Mouse (Mus musculus) E14TG2a.4 (cell line): ENCODE results near the gene Olfr671.
A peak's percentile ranks its signal among the peaks of the same experiment; 100 is the strongest.
"Not testable (repeated sequence)": the region's sequence is repeated elsewhere in the genome, so short reads cannot be mapped to it uniquely, and the experiment has no call there.

Source experiments
- H3K27me3 ChIP-seq: 2 replicates; pipeline ENCODE4 v1.6.1; 2014; ENCODE audit warnings: low read length, control low read depth; ENCODE audit not compliant: insufficient read depth
- H3K36me3 ChIP-seq: 2 replicates; pipeline ENCODE4 v1.6.1; 2014; ENCODE audit warnings: low read length, control low read depth; ENCODE audit not compliant: insufficient read depth
- H3K4me1 ChIP-seq: replicated peaks from 2 replicates; pipeline ENCODE4 v1.6.1; 2014; ENCODE audit warnings: low read depth, low read length, control low read depth
- H3K4me3 ChIP-seq: replicated peaks from 2 replicates; pipeline ENCODE4 v1.5.1; 2014; ENCODE audit warnings: mild to moderate bottlenecking, low read length
- H3K9me3 ChIP-seq: 2 replicates; pipeline ENCODE4 v1.6.1; 2014; ENCODE audit warnings: low read length, control low read depth
- CTCF ChIP-seq: conservative IDR thresholded peaks from 2 replicates; pipeline ENCODE4 v1.5.1; 2014; ENCODE audit warnings: low read length
- NANOG ChIP-seq: IDR thresholded peaks from 2 replicates; pipeline ENCODE4 v1.6.1; 2014; ENCODE audit warnings: borderline replicate concordance, low read length, mixed read lengths
- POU5F1 ChIP-seq: IDR thresholded peaks from 2 replicates; pipeline ENCODE4 v1.6.1; 2014; ENCODE audit warnings: low read length, borderline replicate concordance

The Olfr671 gene

GRCm38 (mm10) chr7:104979026-104979425 is at the start of gene Olfr671:
Olfr671 (minus strand) TSS chr7:104979126.
- Histone ChIP-seq H3K4me3 (no peak within 1 kb of the TSS), H3K36me3 (no peaks in the 10 kb centered on the region), H3K4me1 (no peaks in the 10 kb centered on the region), H3K9me3 (peaks cover 8% of the 10 kb centered on the region; the same call in 1 of the 2 replicates), H3K27me3 (no peaks in the 10 kb centered on the region)
- no peak for TF ChIP-seq POU5F1
- no peak for TF ChIP-seq CTCF
- TF ChIP-seq NANOG = no peak

- no peaks in the 10 kb centered on the region for H3K9me3 ChIP-seq
- no peaks in the 10 kb centered on the region for H3K4me1 ChIP-seq
- H3K4me3 ChIP-seq = no peak within 1 kb of the TSS
- H3K36me3 ChIP-seq = no peaks in the 10 kb centered on the region
- H3K27me3 ChIP-seq = no peaks in the 10 kb centered on the region
- TF ChIP-seq CTCF = no peak
- no peak for TF ChIP-seq POU5F1
- no peak for TF ChIP-seq NANOG
These were observed 49.4 kb upstream of the Olfr671 start, which contains the start of gene Olfr675 for GRCm38 (mm10) chr7:105028360-105028759. Olfr675 (minus strand) TSS chr7:105028460.

- H3K36me3 ChIP-seq = no peaks in the 10 kb centered on the region
- H3K4me3 ChIP-seq = no peak overlapping the region
- no peaks in the 10 kb centered on the region for H3K4me1 ChIP-seq
- H3K27me3 ChIP-seq = no peaks in the 10 kb centered on the region
- TF ChIP-seq CTCF (peak; percentile 10; the same call in 1 of the 2 replicates), POU5F1 (no peak), NANOG (no peak)
- no peaks in the 10 kb centered on the region for H3K9me3 ChIP-seq
These were observed 43.6 kb upstream of the Olfr671 start for GRCm38 (mm10) chr7:105022530-105022929.

- no peak for TF ChIP-seq CTCF
- no peak for TF ChIP-seq NANOG
- no peak for TF ChIP-seq POU5F1
These were observed 23.0 kb upstream of the Olfr671 start, which contains the start of gene Olfr672 for GRCm38 (mm10) chr7:105001929-105002328. Olfr672 (minus strand) TSS chr7:105002029.

GRCm38 (mm10) chr7:104972507-104972906 is 6.4 kb downstream of the Olfr671 start:
- H3K4me1 ChIP-seq, H3K36me3 ChIP-seq, H3K27me3 ChIP-seq, H3K9me3 ChIP-seq, H3K4me3 ChIP-seq: not testable (repeated sequence)

More at GRCm38 (mm10) chr7:105001929-105002328, 23.0 kb upstream of the Olfr671 start, which contains the start of gene Olfr672:
- no peaks in the 10 kb centered on the region for H3K27me3 ChIP-seq
- H3K9me3 ChIP-seq = peaks cover 10% of the 10 kb centered on the region
- no peak within 1 kb of the TSS for H3K4me3 ChIP-seq
- H3K36me3 ChIP-seq = no peaks in the 10 kb centered on the region
- H3K4me1 ChIP-seq = no peaks in the 10 kb centered on the region

- Histone ChIP-seq H3K27me3 (no peaks in the 10 kb centered on the region), H3K4me3 (no peak within 1 kb of the TSS), H3K4me1 (no peaks in the 10 kb centered on the region), H3K36me3 (no peaks in the 10 kb centered on the region), H3K9me3 (peaks cover 12% of the 10 kb centered on the region)
- TF ChIP-seq CTCF = no peak
- TF ChIP-seq POU5F1 = no peak
- no peak for TF ChIP-seq NANOG
These were observed 16.4 kb downstream of the Olfr671 start, which contains the start of gene Olfr670 for GRCm38 (mm10) chr7:104962520-104962919. Olfr670 (minus strand) TSS chr7:104962620.

- 0 out of 2 replicates have a peak overlapping the region, but pooled peaks have one; percentile 20 for H3K4me3 ChIP-seq
- H3K27me3 ChIP-seq, H3K36me3 ChIP-seq, H3K4me1 ChIP-seq: not testable (repeated sequence)
- H3K9me3 ChIP-seq = peaks cover 43% of the 10 kb centered on the region
These were observed 28.7 kb downstream of the Olfr671 start for GRCm38 (mm10) chr7:104950234-104950633.

- TF ChIP-seq CTCF = no peak
- no peak for TF ChIP-seq POU5F1
- TF ChIP-seq NANOG = no peak
- Histone ChIP-seq H3K4me3 (no peak within 1 kb of the TSS), H3K27me3 (no peaks in the 10 kb centered on the region), H3K4me1 (no peaks in the 10 kb centered on the region), H3K36me3 (no peaks in the 10 kb centered on the region), H3K9me3 (no peaks in the 10 kb centered on the region)
These were observed 45.0 kb downstream of the Olfr671 start, which contains the start of gene Olfr669 for GRCm38 (mm10) chr7:104933940-104934339. Olfr669 (plus strand) TSS chr7:104934240.

GRCm38 (mm10) chr7:104927957-104928356 is 51.0 kb downstream of the Olfr671 start, which contains the start of gene Olfr668:
Olfr668 (minus strand) TSS chr7:104928057.
- H3K36me3 ChIP-seq = no peaks in the 10 kb centered on the region
- no peaks in the 10 kb centered on the region for H3K4me1 ChIP-seq
- TF ChIP-seq NANOG (no peak), CTCF (no peak), POU5F1 (no peak)
- H3K9me3 ChIP-seq = no peaks in the 10 kb centered on the region
- no peak within 1 kb of the TSS for H3K4me3 ChIP-seq
- H3K27me3 ChIP-seq = no peaks in the 10 kb centered on the region
